ENCODE assay signal across 8 mouse cellular contexts in the genomic region with DNA sequence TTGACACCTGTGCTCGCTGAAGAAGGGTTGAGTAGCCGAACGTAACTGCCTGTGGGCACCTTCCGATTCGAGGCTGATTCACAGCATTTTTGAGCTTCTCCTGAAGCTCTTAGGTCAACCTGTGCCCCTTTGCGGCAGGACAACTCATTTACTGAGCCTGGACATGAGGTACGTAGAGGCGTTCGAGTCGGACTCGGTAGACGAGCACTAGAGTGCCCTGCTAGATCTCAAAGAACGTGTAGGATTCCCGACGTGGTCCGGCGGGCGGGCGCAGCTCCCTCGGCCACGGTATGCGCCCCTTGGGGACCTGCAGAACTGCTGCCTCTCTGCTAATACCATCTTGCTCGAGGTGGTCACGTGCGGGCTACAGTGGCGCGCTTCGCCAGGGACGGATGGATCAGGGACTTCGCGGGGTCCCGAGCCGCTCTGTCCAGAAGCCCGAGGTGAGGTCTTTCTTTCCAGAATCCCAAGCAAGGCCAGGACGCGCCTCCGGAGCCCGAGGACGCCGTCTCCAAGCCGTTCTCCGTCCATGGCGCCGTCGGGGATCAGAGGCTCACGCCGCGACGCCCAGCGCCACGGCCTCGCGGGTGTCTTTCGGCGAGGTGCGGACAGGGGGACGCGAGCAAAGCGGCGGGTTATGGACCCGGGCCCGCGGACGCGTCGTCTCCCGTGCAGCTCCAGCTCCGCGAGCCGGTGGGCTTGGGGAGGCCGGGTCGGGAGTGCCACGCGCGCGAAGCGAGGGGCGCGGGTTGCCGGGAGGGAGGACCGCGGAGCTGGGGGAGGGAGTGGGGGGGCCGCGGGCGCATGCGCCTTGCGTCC. TPM values are rescaled to one million over a fixed set of nuclear protein-coding genes. Genes with fewer than 3 reads are reported as not detected.
DNase-seq lines count a peak whose midpoint lies in the region; ATAC-seq lines count a peak whose summit lies in the region.

A gene (plus strand): TSS at position 51 of the 819 bp plus-strand sequence.

- peak; percentile 22; the same call in 1 of the 2 replicates for ATAC-seq in frontal cortex, adult (ENCODE audit: low TSS enrichment)
- peak; percentile 64 for ATAC-seq in heart, embryonic 12.5 days (ENCODE audit: insufficient number of reproducible peaks, low FRiP score)
- ATAC-seq in lung, embryonic 16.5 days (ENCODE audit: low read depth) = peak; percentile 53
- peak; percentile 48; the same call in 1 of the 2 replicates for ATAC-seq in stomach, embryonic 15.5 days (ENCODE audit: insufficient read depth, low FRiP score, low read depth)

- H3K4me3 ChIP-seq in heart, embryonic 12.5 days = peak within 1 kb of the TSS; percentile 81
- H3K4me3 ChIP-seq in lung, embryonic 16.5 days (ENCODE audit: low read length) = peak within 1 kb of the TSS; percentile 95
- H3K4me3 ChIP-seq in stomach, embryonic 15.5 days (replicated peaks) = peak within 1 kb of the TSS; percentile 89

- peaks cover 3% of the 10 kb centered on the region; the same call in 1 of the 2 replicates for H3K4me1 ChIP-seq in heart, embryonic 12.5 days (replicated peaks)
- 0 out of 2 replicates have a peak, but pooled peaks cover 4% of the 10 kb centered on the region for H3K4me1 ChIP-seq in lung, embryonic 16.5 days (replicated peaks; ENCODE audit: control insufficient read depth, insufficient read depth, low read length)
- H3K4me1 ChIP-seq in stomach, embryonic 15.5 days = 0 out of 2 replicates have a peak, but pooled peaks cover 8% of the 10 kb centered on the region

- DNase-seq in frontal cortex, postnatal 14 days (ENCODE audit: low spot score in 2 of 2) = no peak
- peak; percentile 78 for DNase-seq in ES-CJ7 (ENCODE audit: low read depth, low spot score)
- peak; percentile 59 for DNase-seq in embryo, embryonic 10.5 days (ENCODE audit: low spot score)
- peak; percentile 33 to 67 for DNase-seq in kidney, postnatal 36 days

- peak within 1 kb of the TSS; percentile 95 for H3K4me2 ChIP-seq in heart, embryonic 12.5 days
- H3K4me2 ChIP-seq in lung, embryonic 16.5 days (ENCODE audit: low read depth, low read length) = peak within 1 kb of the TSS; percentile 96
- H3K4me2 ChIP-seq in stomach, embryonic 15.5 days = peak within 1 kb of the TSS; percentile 92

- H3K9ac ChIP-seq in heart, embryonic 12.5 days = peak within 1 kb of the TSS; percentile 87
- peak within 1 kb of the TSS; percentile 89 for H3K9ac ChIP-seq in lung, embryonic 16.5 days (ENCODE audit: low read length)
- peak within 1 kb of the TSS; percentile 82 for H3K9ac ChIP-seq in stomach, embryonic 15.5 days

- H3K27me3 ChIP-seq in heart, embryonic 12.5 days (replicated peaks) = peaks cover 10% of the 10 kb centered on the region
- peaks cover 10% of the 10 kb centered on the region for H3K27me3 ChIP-seq in lung, embryonic 16.5 days (ENCODE audit: control insufficient read depth, insufficient read depth, low read depth, low read length)
- H3K27me3 ChIP-seq in stomach, embryonic 15.5 days (replicated peaks) = peaks cover 11% of the 10 kb centered on the region

- H3K9me3 ChIP-seq in heart, embryonic 12.5 days (replicated peaks) = no peaks in the 10 kb centered on the region
- H3K9me3 ChIP-seq in lung, embryonic 16.5 days (ENCODE audit: control insufficient read depth, low read length) = no peaks in the 10 kb centered on the region
- no peaks in the 10 kb centered on the region for H3K9me3 ChIP-seq in stomach, embryonic 15.5 days

- peak within 1 kb of the TSS; percentile 76 for H3K27ac ChIP-seq in heart, embryonic 12.5 days (ENCODE audit: poor library complexity, severe bottlenecking)
- peak within 1 kb of the TSS; percentile 84 for H3K27ac ChIP-seq in lung, embryonic 16.5 days (ENCODE audit: low read length)
- H3K27ac ChIP-seq in stomach, embryonic 15.5 days = peak within 1 kb of the TSS; percentile 90

- 2% methylated on average over 87 of the region's 87 CpGs for WGBS in heart, embryonic 12.5 days
- WGBS in lung, embryonic 16.5 days = 2% methylated on average over 77 of the region's 87 CpGs
- 2% methylated on average over 84 of the region's 87 CpGs for WGBS in stomach, embryonic 15.5 days

- no peaks in the 10 kb centered on the region for H3K36me3 ChIP-seq in heart, embryonic 12.5 days
- H3K36me3 ChIP-seq in lung, embryonic 16.5 days (ENCODE audit: control insufficient read depth, insufficient read depth, low read length) = no peaks in the 10 kb centered on the region
- no peaks in the 10 kb centered on the region for H3K36me3 ChIP-seq in stomach, embryonic 15.5 days

RNA-seq across cellular contexts. Expression of the gene that starts here (rescaled TPM):
- 11.5 and 12.0 TPM in 2 replicates for polyA plus RNA-seq in heart, embryonic 12.5 days (2016; fragmentation: Nextera tagmentation; extraction: Ambion mirVana)
- polyA plus RNA-seq in lung, embryonic 16.5 days (2015; fragmentation: Nextera tagmentation; extraction: Ambion mirVana) = 10.6 and 11.6 TPM in 2 replicates
- polyA plus RNA-seq in stomach, embryonic 15.5 days (2015; fragmentation: Nextera tagmentation; extraction: Ambion mirVana) = 12.1 and 12.2 TPM in 2 replicates

Comparison
In these comparisons a context has a peak if more than half of its experiments do, and no peak if none do; other contexts are left out.
1. DNase-seq: peak in ES-CJ7 (single experiment), embryo, embryonic 10.5 days (single experiment) and kidney, postnatal 36 days (2 of 2); none in frontal cortex, postnatal 14 days (0 of 2).
2. Peak in every context shown above with its lines, with median percentiles within 50 percentile points of each other: ATAC-seq, H3K27ac ChIP-seq, H3K4me2 ChIP-seq, H3K4me3 ChIP-seq and H3K9ac ChIP-seq.